Mouse (Mus musculus) stomach, embryonic 14.5 days (tissue): ENCODE results near the gene Ptpn14. TPM values are rescaled to one million over a fixed set of nuclear protein-coding genes. Genes with fewer than 3 reads are reported as not detected.
"Not testable (repeated sequence)": the region's sequence is repeated elsewhere in the genome, so short reads cannot be mapped to it uniquely, and the experiment has no call there.

ENCODE experiments used
- ATAC-seq: fragments of 200-750 bp; cut with Nextera tagmentation; 2 replicates; pipeline ENCODE4 v1.8.0; 2017; ENCODE audit warnings: low read depth, moderate TSS enrichment; ENCODE audit not compliant: insufficient number of reproducible peaks, insufficient read depth, low FRiP score
- H3K27ac ChIP-seq: fragments of 300-500 bp; sonication (generic); 2 replicates; pipeline ENCODE4 v1.5.1; 2014; ENCODE audit warnings: mild to moderate bottlenecking, low read length, moderate library complexity, mixed read lengths
- H3K27me3 ChIP-seq: fragments of 300-500 bp; sonication (generic); 2 replicates; pipeline ENCODE4 v1.6.1; 2014; ENCODE audit warnings: low read length, control low read depth, mixed read lengths; ENCODE audit not compliant: control insufficient read depth, insufficient read depth
- H3K36me3 ChIP-seq: fragments of 300-500 bp; sonication (generic); 2 replicates; pipeline ENCODE4 v1.6.1; 2014; ENCODE audit warnings: mild to moderate bottlenecking, control low read depth, low read length, moderate library complexity, mixed read lengths; ENCODE audit not compliant: control insufficient read depth, insufficient read depth
- H3K4me1 ChIP-seq: fragments of 300-500 bp; sonication (generic); 2 replicates; pipeline ENCODE4 v1.6.1; 2014; ENCODE audit warnings: low read length, control low read depth, mixed read lengths; ENCODE audit not compliant: control insufficient read depth, insufficient read depth
- H3K4me2 ChIP-seq: fragments of 300-500 bp; sonication (generic); replicated peaks from 2 replicates; pipeline ENCODE4 v1.6.1; 2014; ENCODE audit warnings: low read depth, low read length, control low read depth
- H3K4me3 ChIP-seq: fragments of 300-500 bp; sonication (generic); 2 replicates; pipeline ENCODE4 v1.5.1; 2014; ENCODE audit warnings: low read depth, low read length, control low read depth
- H3K9ac ChIP-seq: fragments of 300-500 bp; sonication (generic); replicated peaks from 2 replicates; pipeline ENCODE4 v1.6.1; 2014; ENCODE audit warnings: low read depth, mild to moderate bottlenecking, control low read depth, low read length, moderate library complexity, mixed read lengths
- H3K9me3 ChIP-seq: fragments of 300-500 bp; sonication (generic); 2 replicates; pipeline ENCODE4 v1.6.1; 2016; ENCODE audit warnings: low read depth, low read length, control low read depth; ENCODE audit not compliant: control insufficient read depth
- WGBS: fragments of 180-500 bp; shearing (Covaris S2); extraction: QIAGEN DNeasy Blood & Tissue Kit; methylation state at CpG from one replicate; pipeline ENCODE4 v1.1.7; 2014; 5-methylcytosine and 5-hydroxymethylcytosine counted together
- polyA plus RNA-seq: library from polyadenylated mRNA; unstranded; fragments of >200 nt; fragmentation: Nextera tagmentation; extraction: Ambion mirVana; gene quantifications from 2 replicates; pipeline ENCODE4 v1.2.1, GENCODE M21; 2014

Ptpn14 gene
- polyA plus RNA-seq, 1 experiment from 2014 or later, result 14.3 TPM

DNA sequence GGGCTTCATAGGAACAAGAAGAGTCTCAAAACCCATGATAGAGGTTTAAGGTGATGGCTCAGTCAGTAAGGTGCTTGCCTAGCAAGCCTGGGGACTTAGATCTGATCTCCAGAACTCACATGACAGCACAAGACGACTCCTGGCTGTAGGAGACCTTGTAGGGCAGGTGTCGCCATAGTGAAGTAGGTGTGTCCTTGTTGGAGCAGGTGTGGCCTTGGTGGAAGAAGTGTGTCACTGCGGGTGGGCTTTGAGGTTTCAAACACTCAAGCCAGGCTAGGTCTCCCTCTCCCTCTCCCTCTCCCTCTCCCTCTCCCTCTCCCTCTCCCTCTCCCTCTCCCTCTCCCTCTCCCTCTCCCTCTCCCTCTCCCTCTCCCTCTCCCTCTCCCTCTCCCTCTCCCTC, 35.6 kb upstream of the Ptpn14 start:
- not testable (repeated sequence) for H3K4me2 ChIP-seq, ATAC-seq, H3K4me3 ChIP-seq, H3K4me1 ChIP-seq, H3K9ac ChIP-seq, H3K9me3 ChIP-seq, H3K36me3 ChIP-seq, H3K27me3 ChIP-seq, H3K27ac ChIP-seq
- 31% methylated on average over 3 of the region's 3 CpGs for WGBS

DNA sequence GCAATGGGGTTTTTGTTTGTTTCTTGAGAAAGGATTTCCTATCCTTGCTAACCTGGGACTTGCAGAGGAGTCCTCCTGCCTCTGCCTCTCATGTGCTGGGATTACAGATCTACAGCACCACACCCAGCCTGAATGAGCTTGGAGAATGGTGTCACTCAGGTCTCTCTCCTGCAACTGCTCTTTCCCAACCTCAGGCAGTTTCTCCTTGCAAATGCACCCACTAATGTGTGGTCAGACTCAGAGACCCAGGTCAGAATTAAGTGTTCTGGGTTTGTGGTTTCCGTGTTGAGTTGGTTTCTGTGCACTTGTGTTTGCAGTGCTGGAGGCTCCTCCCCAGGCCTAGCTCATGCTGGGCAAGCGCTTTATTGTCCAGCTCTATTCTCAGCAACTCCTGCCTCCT, 33.7 kb upstream of the Ptpn14 start:
- Histone ChIP-seq H3K9ac (no peak overlapping the region), H3K27me3 (no peaks in the 10 kb centered on the region), H3K9me3 (no peaks in the 10 kb centered on the region), H3K4me1 (no peaks in the 10 kb centered on the region), H3K4me2 (no peak overlapping the region), H3K27ac (no peak overlapping the region), H3K36me3 (no peaks in the 10 kb centered on the region), H3K4me3 (no peak overlapping the region)
- WGBS, result 80% methylated on average over 2 of the region's 2 CpGs
- ATAC-seq, result no peak

DNA sequence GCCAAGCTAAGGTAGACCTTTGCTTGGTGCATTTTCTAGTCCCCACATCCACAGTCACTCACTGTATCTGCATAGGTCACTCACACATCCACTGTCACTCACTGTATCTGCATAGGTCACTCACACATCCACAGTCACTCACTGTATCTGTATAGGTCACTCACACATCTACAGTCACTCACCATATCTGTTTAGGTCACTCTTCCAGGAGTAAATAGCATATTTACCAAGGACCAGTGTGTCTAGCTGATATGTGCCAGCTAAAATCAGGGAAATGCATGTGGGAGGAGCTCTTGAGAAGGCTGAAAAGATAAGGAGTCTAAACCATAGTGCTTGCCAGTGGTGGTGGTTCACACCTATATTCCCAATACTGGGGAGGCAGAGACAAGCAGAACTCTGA, 32.7 kb upstream of the Ptpn14 start:
- H3K27me3 ChIP-seq, result no peaks in the 10 kb centered on the region
- H3K4me3 ChIP-seq, result no peak overlapping the region
- no peaks in the 10 kb centered on the region for H3K9me3 ChIP-seq
- no peaks in the 10 kb centered on the region for H3K4me1 ChIP-seq
- no peak overlapping the region for H3K9ac ChIP-seq
- H3K4me2 ChIP-seq, result no peak overlapping the region
- no peak overlapping the region for H3K27ac ChIP-seq
- no peak; the same call in 1 of the 2 replicates for ATAC-seq
- no peaks in the 10 kb centered on the region for H3K36me3 ChIP-seq

DNA sequence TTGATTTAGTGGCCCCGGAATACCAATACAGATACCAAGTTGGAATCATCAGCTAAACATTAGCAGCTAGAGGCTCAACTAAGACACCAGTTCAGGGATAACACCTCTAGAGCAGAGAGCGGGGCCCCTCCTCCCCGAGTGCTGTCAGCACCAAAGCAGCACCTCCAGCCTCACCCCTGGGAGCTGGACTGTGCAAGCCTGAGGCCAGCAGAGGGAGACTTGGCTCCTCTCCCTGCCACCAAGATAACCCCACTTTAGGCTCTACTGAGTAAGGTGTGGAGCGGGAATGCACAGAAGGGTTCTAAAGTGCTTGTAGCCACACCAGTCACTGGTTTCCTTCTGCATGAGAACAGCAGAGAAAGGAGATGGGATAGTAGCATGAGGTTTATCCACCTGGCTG, 29.7 kb upstream of the Ptpn14 start:
- Histone ChIP-seq H3K36me3 (no peaks in the 10 kb centered on the region), H3K27ac (no peak overlapping the region), H3K9me3 (no peaks in the 10 kb centered on the region), H3K4me3 (no peak overlapping the region), H3K4me2 (no peak overlapping the region), H3K27me3 (no peaks in the 10 kb centered on the region), H3K9ac (no peak overlapping the region), H3K4me1 (no peaks in the 10 kb centered on the region)
- ATAC-seq, result no peak
- WGBS, result 56% methylated on average over 4 of the region's 4 CpGs

DNA sequence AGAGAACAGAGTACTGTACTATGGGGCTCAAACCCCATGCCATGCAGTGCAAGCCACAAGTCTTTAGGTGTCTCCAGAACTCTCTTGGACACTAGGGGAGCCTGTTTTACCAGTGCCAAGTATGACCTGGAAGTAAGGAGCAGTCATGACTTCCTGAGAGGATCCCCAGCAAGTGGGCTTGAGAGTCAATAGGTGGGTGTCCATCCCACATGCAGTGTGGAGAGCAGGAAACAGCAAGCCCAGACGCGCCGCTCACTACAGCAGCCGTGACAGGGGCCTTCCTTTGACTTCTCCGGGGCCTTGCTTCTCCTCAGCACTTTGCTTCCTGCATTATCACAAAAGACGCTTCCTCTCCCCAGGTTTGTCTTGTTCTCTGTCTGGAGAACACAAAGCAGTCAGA, 27.9 kb upstream of the Ptpn14 start:
- Histone ChIP-seq H3K4me1 (no peaks in the 10 kb centered on the region), H3K27me3 (no peaks in the 10 kb centered on the region), H3K9me3 (no peaks in the 10 kb centered on the region), H3K4me3 (no peak overlapping the region), H3K4me2 (no peak overlapping the region), H3K27ac (no peak overlapping the region), H3K36me3 (no peaks in the 10 kb centered on the region), H3K9ac (no peak overlapping the region)
- 82% methylated on average over 6 of the region's 6 CpGs for WGBS
- ATAC-seq, result no peak

DNA sequence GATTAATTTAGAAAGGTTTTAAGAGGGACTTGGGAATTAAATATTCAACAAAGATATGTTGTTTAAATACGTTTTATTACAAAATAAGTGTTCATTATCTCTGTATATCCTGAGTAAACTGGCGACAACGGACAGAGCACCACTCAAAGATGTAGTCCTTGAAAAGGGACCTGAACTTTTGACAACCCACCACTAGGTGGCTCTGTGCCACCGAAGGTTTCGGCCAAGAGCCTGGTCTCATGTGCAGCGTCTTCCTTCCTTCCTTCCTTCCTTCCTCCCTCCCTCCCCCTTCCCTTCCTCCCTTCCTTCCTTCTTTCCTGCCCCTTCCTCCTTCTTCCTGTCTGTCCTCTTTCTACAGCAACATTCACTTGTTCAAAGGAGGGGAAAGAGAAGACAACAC, 27.1 kb upstream of the Ptpn14 start:
- Histone ChIP-seq H3K4me3 (no peak overlapping the region), H3K36me3 (no peaks in the 10 kb centered on the region), H3K9me3 (no peaks in the 10 kb centered on the region), H3K4me2 (no peak overlapping the region), H3K4me1 (no peaks in the 10 kb centered on the region), H3K27me3 (no peaks in the 10 kb centered on the region), H3K9ac (no peak overlapping the region), H3K27ac (no peak overlapping the region)
- WGBS, result 2% methylated on average over 6 of the region's 6 CpGs
- no peak; the same call in 1 of the 2 replicates for ATAC-seq

DNA sequence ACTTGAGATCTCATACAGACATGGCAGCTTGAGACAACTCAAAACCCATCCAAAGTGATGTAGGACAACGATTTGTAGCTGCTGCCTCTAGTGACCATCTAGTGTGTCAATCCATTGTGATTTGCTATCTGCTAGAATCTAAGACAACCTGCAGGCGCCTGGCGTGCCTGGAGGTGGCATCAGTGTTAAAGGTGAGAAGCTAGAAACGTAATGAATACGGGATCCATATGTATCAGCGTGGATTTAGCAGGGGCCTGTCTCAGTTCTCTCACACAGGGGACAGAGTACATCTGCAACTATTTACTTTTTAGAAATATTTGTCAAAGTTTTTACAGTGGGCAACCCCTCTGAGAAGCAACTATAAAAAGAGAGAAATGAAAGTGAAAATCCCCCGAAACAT, 24.9 kb upstream of the Ptpn14 start:
- ATAC-seq, result no peak
- H3K4me1 ChIP-seq, result no peaks in the 10 kb centered on the region
- 38% methylated on average over 7 of the region's 7 CpGs for WGBS

DNA sequence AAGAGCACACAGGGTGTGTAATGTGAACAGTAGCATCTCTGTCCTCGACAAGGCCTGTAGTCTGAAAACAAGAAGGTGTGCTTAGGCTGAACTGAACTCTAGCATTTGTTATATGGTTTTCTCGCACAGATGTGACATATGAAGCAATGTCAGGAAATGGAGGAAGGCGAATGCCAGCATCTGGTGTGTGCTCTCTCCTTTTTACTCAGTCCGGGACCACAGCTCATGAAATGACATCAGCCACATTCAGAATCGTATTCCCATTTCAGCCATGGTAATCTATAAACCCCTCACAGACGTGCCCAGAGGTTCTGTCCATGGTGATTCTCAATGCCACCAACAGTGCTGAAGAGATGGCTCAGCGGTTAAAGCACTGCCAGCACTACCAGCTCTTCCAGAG, 24.5 kb upstream of the Ptpn14 start:
- WGBS, result 76% methylated on average over 7 of the region's 7 CpGs
- H3K4me3 ChIP-seq, result no peak overlapping the region
- no peaks in the 10 kb centered on the region for H3K27me3 ChIP-seq
- no peaks in the 10 kb centered on the region for H3K36me3 ChIP-seq
- H3K4me1 ChIP-seq, result no peaks in the 10 kb centered on the region
- no peak overlapping the region for H3K9ac ChIP-seq
- no peaks in the 10 kb centered on the region for H3K9me3 ChIP-seq
- no peak overlapping the region for H3K27ac ChIP-seq
- no peak overlapping the region for H3K4me2 ChIP-seq
- ATAC-seq, result no peak

More for the DNA sequence above, 24.9 kb upstream of the Ptpn14 start:
- Histone ChIP-seq H3K36me3 (no peaks in the 10 kb centered on the region), H3K4me2 (no peak overlapping the region), H3K27ac (no peak overlapping the region), H3K27me3 (no peaks in the 10 kb centered on the region), H3K4me3 (no peak overlapping the region), H3K9ac (no peak overlapping the region), H3K9me3 (no peaks in the 10 kb centered on the region)

DNA sequence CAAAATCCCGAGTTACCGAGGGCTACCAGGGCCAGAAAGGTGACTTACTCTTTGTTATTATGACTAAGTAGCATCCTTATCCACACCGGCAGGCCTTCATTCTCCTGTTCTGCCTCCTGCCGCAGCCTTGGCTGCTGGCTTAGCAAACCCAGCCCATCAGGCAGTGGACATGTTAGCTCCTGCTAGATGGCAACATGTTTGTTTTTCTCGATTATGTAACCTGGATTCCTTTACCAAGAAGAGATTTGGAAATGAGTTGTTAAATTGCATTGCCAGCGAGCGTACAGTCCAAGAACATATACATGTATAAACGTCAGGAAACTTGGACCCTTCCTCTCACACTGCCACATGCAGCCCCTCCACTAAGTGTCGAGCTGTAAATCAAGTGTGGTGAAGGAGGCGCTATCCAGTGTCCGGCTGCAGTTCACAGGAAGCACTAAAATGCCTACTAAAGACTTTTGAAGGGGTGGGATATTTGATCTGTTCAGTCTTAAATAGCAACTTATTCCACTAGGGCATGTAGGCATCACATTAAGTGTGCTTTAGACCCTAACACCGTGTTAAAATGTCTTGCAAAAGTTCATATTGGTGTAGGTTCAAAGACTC, 21.9 kb upstream of the Ptpn14 start:
- 50% methylated on average over 12 of the region's 12 CpGs for WGBS
- no peak for ATAC-seq
- Histone ChIP-seq H3K27me3 (no peaks in the 10 kb centered on the region), H3K9ac (no peak overlapping the region), H3K9me3 (no peaks in the 10 kb centered on the region), H3K4me2 (no peak overlapping the region), H3K4me3 (no peak overlapping the region), H3K4me1 (no peaks in the 10 kb centered on the region), H3K27ac (no peak overlapping the region; the same call in 1 of the 2 replicates), H3K36me3 (no peaks in the 10 kb centered on the region)
